Mouse (Mus musculus) embryonic facial prominence, embryonic 15.5 days (tissue): ENCODE data around the gene Smc1a. TPM values are rescaled to one million over a fixed set of nuclear protein-coding genes. Genes with fewer than 3 reads are reported as not detected.
"Not testable (repeated sequence)": the region's sequence is repeated elsewhere in the genome, so short reads cannot be mapped to it uniquely, and the experiment has no call there.

Experiments used
- ATAC-seq: fragments of 200-750 bp; cut with Nextera tagmentation; 2 replicates; pipeline ENCODE4 v1.8.0; 2017; ENCODE audit warnings: low read depth, moderate TSS enrichment; ENCODE audit not compliant: insufficient number of reproducible peaks, low FRiP score, low TSS enrichment
- H3K27ac ChIP-seq: fragments of 300-500 bp; sonication (generic); replicated peaks from 2 replicates; pipeline ENCODE4 v1.5.1; 2015; ENCODE audit warnings: mild to moderate bottlenecking, inconsistent platforms
- H3K27me3 ChIP-seq: fragments of 300-500 bp; sonication (generic); 2 replicates; pipeline ENCODE4 v1.6.1; 2015; ENCODE audit warnings: inconsistent platforms
- H3K36me3 ChIP-seq: fragments of 300-500 bp; sonication (generic); 2 replicates; pipeline ENCODE4 v1.6.1; 2015; ENCODE audit warnings: mild to moderate bottlenecking, inconsistent platforms
- H3K4me1 ChIP-seq: fragments of 300-500 bp; sonication (generic); 2 replicates; pipeline ENCODE4 v1.6.1; 2015; ENCODE audit warnings: inconsistent platforms
- H3K4me2 ChIP-seq: fragments of 300-500 bp; sonication (generic); replicated peaks from 2 replicates; pipeline ENCODE4 v1.6.1; 2015; ENCODE audit warnings: mild to moderate bottlenecking, inconsistent platforms
- H3K4me3 ChIP-seq: fragments of 300-500 bp; sonication (generic); replicated peaks from 2 replicates; pipeline ENCODE4 v1.5.1; 2015; ENCODE audit warnings: mild to moderate bottlenecking, inconsistent platforms
- H3K9ac ChIP-seq: fragments of 300-500 bp; sonication (generic); 2 replicates; pipeline ENCODE4 v1.6.1; 2015; ENCODE audit warnings: inconsistent platforms
- H3K9me3 ChIP-seq: fragments of 300-500 bp; sonication (generic); replicated peaks from 2 replicates; pipeline ENCODE4 v1.6.1; 2016; ENCODE audit warnings: inconsistent platforms
- WGBS: fragments of 180-500 bp; shearing (Covaris S2); methylation state at CpG from one replicate; pipeline ENCODE4 v1.1.7; 2015; 5-methylcytosine and 5-hydroxymethylcytosine counted together
- polyA plus RNA-seq: library from polyadenylated mRNA; unstranded; fragments of >200 nt; fragmentation: Nextera tagmentation; extraction: Ambion mirVana; gene quantifications from 2 replicates; pipeline ENCODE4 v1.2.1, GENCODE M21; 2015

Gene Smc1a
- polyA plus RNA-seq, 1 experiment from 2014 or later, result 100 TPM

- H3K27ac ChIP-seq, result no peak overlapping the region
- no peak overlapping the region for H3K4me3 ChIP-seq
- ATAC-seq, result no peak
- H3K4me1 ChIP-seq, result no peaks in the 10 kb centered on the region
- no peak overlapping the region for H3K9ac ChIP-seq
- H3K9me3 ChIP-seq, result no peaks in the 10 kb centered on the region
- H3K27me3 ChIP-seq, result peaks cover 9% of the 10 kb centered on the region; the same call in 1 of the 2 replicates
- peaks cover 14% of the 10 kb centered on the region; the same call in 1 of the 2 replicates for H3K36me3 ChIP-seq
- no peak overlapping the region for H3K4me2 ChIP-seq
These were observed 23.6 kb downstream of the Smc1a start for GRCm38 (mm10) chrX:152039865-152040264.

DNA sequence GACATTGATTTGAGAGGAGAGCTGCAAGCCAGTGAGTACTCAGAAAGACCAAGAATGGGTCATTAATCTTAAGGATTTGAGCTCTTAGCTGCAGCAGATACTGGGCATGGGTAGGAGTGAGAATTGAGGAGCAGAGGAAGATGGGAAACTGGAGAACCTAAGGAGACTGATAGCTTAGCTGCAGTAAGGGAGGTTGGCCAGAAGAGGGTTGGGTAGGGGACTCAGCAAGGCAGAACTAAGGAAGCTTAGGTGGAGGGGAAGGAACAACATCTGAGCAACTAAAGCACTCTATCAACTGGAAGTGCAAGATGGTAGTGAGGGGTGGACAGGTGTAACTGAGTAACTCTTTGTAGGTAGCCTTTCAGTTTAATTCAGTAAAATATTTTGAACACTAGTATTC lies 31.0 kb downstream of the Smc1a start:
- Histone ChIP-seq H3K27me3 (0 out of 2 replicates have a peak, but pooled peaks cover 8% of the 10 kb centered on the region), H3K36me3 (peaks cover 3% of the 10 kb centered on the region; the same call in 1 of the 2 replicates), H3K4me1 (no peaks in the 10 kb centered on the region), H3K4me3 (no peak overlapping the region), H3K4me2 (no peak overlapping the region), H3K27ac (no peak overlapping the region), H3K9ac (no peak overlapping the region), H3K9me3 (no peaks in the 10 kb centered on the region)
- no peak for ATAC-seq

DNA sequence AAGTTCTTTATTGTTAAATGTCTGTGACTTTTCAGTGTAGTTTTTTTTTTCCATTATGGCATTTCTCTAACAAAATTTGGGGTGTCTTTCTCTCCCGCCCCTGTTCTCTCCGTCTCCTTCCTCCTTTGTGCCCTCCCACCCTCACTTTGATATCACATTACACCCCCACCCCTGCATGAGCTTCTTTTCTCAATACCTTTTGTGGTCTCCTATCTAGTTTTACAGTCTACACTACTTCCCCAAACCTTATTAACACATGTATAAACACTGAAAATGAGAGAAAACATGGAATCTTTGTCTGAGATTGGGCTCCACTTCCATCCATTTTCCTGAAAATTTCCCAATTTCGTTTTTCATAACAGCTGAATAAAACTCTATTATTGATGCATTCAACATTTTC lies 36.3 kb downstream of the Smc1a start:
- Histone ChIP-seq H3K9me3 (no peaks in the 10 kb centered on the region), H3K27ac (no peak overlapping the region), H3K4me1 (no peaks in the 10 kb centered on the region), H3K4me2 (no peak overlapping the region), H3K36me3 (0 out of 2 replicates have a peak, but pooled peaks cover 3% of the 10 kb centered on the region), H3K9ac (no peak overlapping the region), H3K4me3 (no peak overlapping the region), H3K27me3 (0 out of 2 replicates have a peak, but pooled peaks cover 5% of the 10 kb centered on the region)
- WGBS, result 58% methylated on average over 3 of the region's 3 CpGs
- ATAC-seq, result no peak

DNA sequence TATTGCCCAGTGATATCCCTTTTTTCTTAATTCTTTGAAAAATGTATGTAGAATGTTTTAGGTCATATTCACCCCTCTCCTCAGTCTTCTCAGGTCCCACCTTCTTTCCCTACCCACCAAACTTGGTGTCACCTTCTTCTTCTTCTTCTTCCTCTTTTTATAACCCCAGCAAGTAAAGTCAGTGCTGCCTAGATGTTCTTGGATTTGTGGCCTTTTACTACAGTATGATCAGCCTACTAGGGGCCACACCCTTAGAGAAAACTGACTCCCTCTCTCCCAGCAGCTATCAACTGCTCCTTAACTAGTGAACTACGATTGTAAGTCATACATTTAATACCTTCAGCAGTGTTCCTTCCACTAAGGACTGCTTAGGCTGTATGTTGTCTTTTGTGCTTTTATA lies 37.9 kb downstream of the Smc1a start:
- no peak for ATAC-seq
- no peak overlapping the region for H3K4me3 ChIP-seq
- peaks cover 9% of the 10 kb centered on the region for H3K27me3 ChIP-seq
- no peaks in the 10 kb centered on the region for H3K4me1 ChIP-seq
- H3K4me2 ChIP-seq, result no peak overlapping the region
- 0 out of 2 replicates have a peak, but pooled peaks cover 3% of the 10 kb centered on the region for H3K36me3 ChIP-seq
- H3K9me3 ChIP-seq, result no peaks in the 10 kb centered on the region
- 70% methylated on average over 1 of the region's 1 CpGs for WGBS
- no peak overlapping the region for H3K27ac ChIP-seq
- H3K9ac ChIP-seq, result no peak overlapping the region

DNA sequence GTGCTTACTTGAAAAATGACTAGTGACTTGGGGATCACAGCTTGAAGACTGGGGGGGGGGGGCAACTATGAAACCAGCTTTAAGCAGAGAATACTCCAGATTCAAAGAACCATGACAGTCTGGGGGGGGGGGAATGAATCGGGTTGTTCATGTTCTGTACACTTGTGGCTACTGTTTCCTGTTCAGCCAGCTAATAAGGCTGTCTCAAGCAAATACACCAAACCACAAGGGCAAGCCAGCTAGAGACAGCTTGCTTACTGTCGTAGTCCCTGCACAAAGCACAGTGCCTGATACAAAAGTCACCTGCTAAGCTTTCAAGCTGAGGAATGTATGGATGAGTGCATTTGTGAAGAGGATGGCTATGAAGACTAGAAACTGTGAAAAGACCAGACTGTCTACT lies 49.4 kb downstream of the Smc1a start:
- H3K9ac ChIP-seq, result no peak overlapping the region
- no peak overlapping the region for H3K27ac ChIP-seq
- no peak for ATAC-seq
- H3K36me3 ChIP-seq, result peaks cover 11% of the 10 kb centered on the region; the same call in 1 of the 2 replicates
- no peak overlapping the region for H3K4me3 ChIP-seq
- H3K4me2 ChIP-seq, result no peak overlapping the region
- H3K9me3 ChIP-seq, result no peaks in the 10 kb centered on the region
- H3K4me1 ChIP-seq, result no peaks in the 10 kb centered on the region
- WGBS, result 82% methylated on average over 2 of the region's 2 CpGs
- H3K27me3 ChIP-seq, result peaks cover 20% of the 10 kb centered on the region; the same call in 1 of the 2 replicates

DNA sequence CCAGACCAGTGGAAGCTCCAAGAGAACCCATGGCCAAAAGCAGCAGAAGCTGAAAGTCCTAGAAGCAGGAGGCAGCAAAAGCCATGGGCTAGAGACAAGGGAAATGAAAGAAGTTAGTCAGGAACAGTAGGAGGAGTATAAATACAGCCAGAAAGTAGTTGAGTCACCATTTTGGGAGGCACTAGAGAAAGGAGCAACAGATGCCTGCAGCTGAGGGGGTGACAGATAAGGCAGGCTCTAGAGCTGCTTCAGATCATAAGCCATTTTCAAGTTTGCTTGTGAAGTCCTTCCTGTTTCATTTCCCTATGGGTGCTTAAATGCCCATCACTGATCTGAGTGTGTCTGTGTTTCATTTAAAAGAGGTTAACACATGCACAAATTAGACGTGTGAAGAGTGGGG lies 51.6 kb downstream of the Smc1a start:
- H3K27ac ChIP-seq, result no peak overlapping the region
- no peak overlapping the region for H3K4me2 ChIP-seq
- no peaks in the 10 kb centered on the region for H3K4me1 ChIP-seq
- no peak for ATAC-seq
- no peak overlapping the region for H3K9ac ChIP-seq
- H3K36me3 ChIP-seq, result peaks cover 2% of the 10 kb centered on the region; the same call in 1 of the 2 replicates
- WGBS, result 41% methylated on average over 1 of the region's 1 CpGs
- no peak overlapping the region for H3K4me3 ChIP-seq
- H3K27me3 ChIP-seq, result peaks cover 20% of the 10 kb centered on the region; the same call in 1 of the 2 replicates
- H3K9me3 ChIP-seq, result no peaks in the 10 kb centered on the region

DNA sequence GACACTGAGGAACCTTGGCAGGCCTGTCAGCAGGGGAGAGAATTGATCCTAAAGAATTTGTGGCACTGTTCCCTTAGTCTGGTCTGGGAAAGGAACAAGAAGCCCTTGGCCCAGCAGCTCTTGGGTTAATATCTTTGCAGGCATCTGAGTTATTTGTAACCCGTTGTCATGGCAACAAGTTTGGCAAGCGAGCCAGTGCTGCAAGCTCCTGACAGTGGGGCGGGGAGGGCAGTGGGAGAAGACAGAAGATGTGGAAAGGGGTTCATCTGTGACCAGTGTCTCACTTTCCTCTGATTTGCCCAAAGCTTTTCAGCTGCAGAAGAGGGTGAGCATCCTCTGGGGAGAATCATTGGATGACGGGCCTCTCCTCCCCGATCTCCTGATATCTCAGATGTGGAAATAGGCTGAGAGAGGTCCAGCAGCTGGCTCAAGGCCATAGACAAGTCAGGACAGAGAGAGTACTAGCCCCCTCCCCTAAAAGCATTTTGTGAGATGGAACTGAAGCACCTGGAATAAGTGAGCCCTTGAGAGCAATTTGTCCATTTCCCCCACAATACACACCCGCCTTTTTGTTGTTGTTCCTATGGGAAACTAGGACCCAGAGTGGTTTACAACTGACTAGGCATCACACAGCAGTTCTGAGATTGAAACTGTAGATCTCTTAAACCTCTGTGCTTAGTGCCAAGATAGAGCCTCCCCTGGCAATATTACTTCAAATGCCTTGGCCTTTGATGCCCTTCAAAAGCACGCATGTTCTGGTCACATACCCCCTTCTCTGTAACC lies 73.8 kb downstream of the Smc1a start:
- not testable (repeated sequence) for H3K36me3 ChIP-seq, H3K27ac ChIP-seq, H3K4me1 ChIP-seq, H3K4me3 ChIP-seq, ATAC-seq, H3K9ac ChIP-seq, H3K4me2 ChIP-seq, H3K9me3 ChIP-seq
- 32% methylated on average over 7 of the region's 7 CpGs for WGBS
- peaks cover 12% of the 10 kb centered on the region for H3K27me3 ChIP-seq

GRCm38 (mm10) chrX:152097572-152097971 lies 81.3 kb downstream of the Smc1a start:
- H3K4me1 ChIP-seq, result no peaks in the 10 kb centered on the region
- no peak overlapping the region for H3K9ac ChIP-seq
- H3K36me3 ChIP-seq, result no peaks in the 10 kb centered on the region
- no peaks in the 10 kb centered on the region for H3K9me3 ChIP-seq
- H3K4me2 ChIP-seq, result no peak overlapping the region
- WGBS, result 59% methylated on average over 1 of the region's 1 CpGs
- no peak for ATAC-seq
- H3K27ac ChIP-seq, result no peak overlapping the region
- no peak overlapping the region for H3K4me3 ChIP-seq
- peaks cover 30% of the 10 kb centered on the region for H3K27me3 ChIP-seq

Other genes starting within 250 kb of the Smc1a start
- 35.6 and 45.4 TPM in 2 replicates for gene Huwe1, start 215.6 kb upstream of the Smc1a start, polyA plus RNA-seq
- gene Hsd17b10, start 14.6 kb upstream of the Smc1a start, polyA plus RNA-seq, result 180 and 186 TPM in 2 replicates
- 4.7 and 6.5 TPM in 2 replicates for gene Ribc1, start 133 bp upstream of the Smc1a start, polyA plus RNA-seq
- gene Iqsec2, start 127.8 kb downstream of the Smc1a start, polyA plus RNA-seq, result 4.5 and 5.1 TPM in 2 replicates
- 34.7 and 43.8 TPM in 2 replicates for gene Kdm5c, start 216.6 kb downstream of the Smc1a start, polyA plus RNA-seq